Mouse (Mus musculus) myocyte (in vitro differentiated cells): ENCODE data around the gene Smim22. TPM values are rescaled to one million over a fixed set of nuclear protein-coding genes. Genes with fewer than 3 reads are reported as not detected.

Experiments used
- H3K27me3 ChIP-seq: one replicate; pipeline ENCODE4 v1.6.1; 2011; ENCODE audit not compliant: control insufficient read depth, insufficient read depth, insufficient read length
- H3K36me3 ChIP-seq: one replicate; pipeline ENCODE4 v1.6.1; 2011; ENCODE audit not compliant: control insufficient read depth, insufficient read depth
- H3K4me2 ChIP-seq: one replicate; pipeline ENCODE4 v1.6.1; 2011; ENCODE audit warnings: low read depth, control low read depth
- H3K4me3 ChIP-seq: one replicate; pipeline ENCODE4 v1.5.1; 2011; ENCODE audit warnings: mild to moderate bottlenecking, control low read depth, moderate library complexity
- H3K79me2 ChIP-seq: one replicate; pipeline ENCODE4 v1.6.1; 2011; ENCODE audit not compliant: control insufficient read depth, insufficient read depth
- H3ac ChIP-seq: one replicate; pipeline ENCODE4 v1.6.1; 2011; ENCODE audit not compliant: control insufficient read depth, insufficient read length
- CEBPB ChIP-seq: IDR thresholded peaks from 2 replicates; pipeline ENCODE4 v1.6.1; 2011; ENCODE audit warnings: mild to moderate bottlenecking, moderate library complexity; ENCODE audit not compliant: poor library complexity, insufficient read depth, severe bottlenecking
- E2F4 ChIP-seq: IDR thresholded peaks from one replicate; pipeline ENCODE4 v1.6.1; 2011; ENCODE audit warnings: mild to moderate bottlenecking, control low read depth, moderate library complexity; ENCODE audit not compliant: insufficient read depth
- MYOD1 ChIP-seq, 3 experiments: IDR thresholded peaks; one replicate each; pipeline ENCODE4 v1.6.1; 2011; ENCODE audit warnings: control low read depth in 2 of 3, low read depth in 2 of 3, mild to moderate bottlenecking in 2 of 3, moderate library complexity in 1 of 3; ENCODE audit not compliant: insufficient read length in 2 of 3, control insufficient read depth in 1 of 3
- MYOG ChIP-seq, 3 experiments: IDR thresholded peaks; one replicate each; pipeline ENCODE4 v1.6.1; 2011; ENCODE audit warnings: control low read depth in 2 of 3, low read depth in 2 of 3, mild to moderate bottlenecking in 2 of 3; ENCODE audit not compliant: insufficient read length in 2 of 3, control insufficient read depth in 1 of 3, insufficient read depth in 1 of 3
- SRF ChIP-seq: IDR thresholded peaks from one replicate; pipeline ENCODE4 v1.6.1; 2011; ENCODE audit warnings: low read depth; ENCODE audit not compliant: control insufficient read depth, insufficient read length
- TCF12 ChIP-seq: IDR thresholded peaks from one replicate; pipeline ENCODE4 v1.6.1; 2011; ENCODE audit warnings: mild to moderate bottlenecking, control low read depth; ENCODE audit not compliant: poor library complexity, insufficient read depth, severe bottlenecking
- TCF3 ChIP-seq: IDR thresholded peaks from one replicate; pipeline ENCODE4 v1.6.1; 2011; ENCODE audit warnings: low read depth, control low read depth; ENCODE audit not compliant: insufficient read length
- USF1 ChIP-seq: IDR thresholded peaks from one replicate; pipeline ENCODE4 v1.6.1; 2011; ENCODE audit warnings: low read depth, mild to moderate bottlenecking, control low read depth, moderate library complexity
- polyA plus RNA-seq: library from polyadenylated mRNA; unstranded; fragments of >200 nt; fragmentation: generic; extraction: Trizol; gene quantifications from one replicate; pipeline ENCODE4 v1.2.1, GENCODE M21; 2012; ENCODE audit warnings: missing spikeins

Gene Smim22
- polyA plus RNA-seq, 1 experiment, result 8.5 TPM

- no peaks in the 10 kb centered on the region for H3K27me3 ChIP-seq
- peak overlapping the region; percentile 47 for H3ac ChIP-seq
- no peak for TF ChIP-seq CEBPB
- TF ChIP-seq MYOD1 (IDR thresholded peaks at IDR 0.05; ENCODE audit: control insufficient read depth in 1 of 3, insufficient read length in 2 of 3, low read depth in 2 of 3), result peak in 2 of 3 experiments; percentile 4 to 47
- no peak for TF ChIP-seq SRF
- peak in 1 of 3 experiments; percentile 1 for TF ChIP-seq MYOG (IDR thresholded peaks at IDR 0.05; ENCODE audit: control insufficient read depth in 1 of 3, insufficient read depth in 1 of 3, insufficient read length in 2 of 3, low read depth in 2 of 3)
- no peak for TF ChIP-seq TCF3
- no peak for TF ChIP-seq USF1
- TF ChIP-seq TCF12, result no peak
- TF ChIP-seq E2F4, result no peak
- peak overlapping the region; percentile 94 for H3K4me3 ChIP-seq
- peaks cover 20% of the 10 kb centered on the region for H3K36me3 ChIP-seq
- peak overlapping the region; percentile 93 for H3K4me2 ChIP-seq
- H3K79me2 ChIP-seq, result peaks cover 52% of the 10 kb centered on the region
Measured at GRCm38 (mm10) chr16:5050251-5051110, 43.4 kb downstream of the Smim22 start.

Other genes with a start within 250 kb of the Smim22 start
- 44.9 TPM for gene Cdip1, start 217.0 kb upstream of the Smim22 start, polyA plus RNA-seq
- gene 4930562C15Rik, start 171.9 kb upstream of the Smim22 start, polyA plus RNA-seq, result 0.08 TPM
- 79.5 TPM for gene Ubald1, start 127.0 kb upstream of the Smim22 start, polyA plus RNA-seq
- gene Mgrn1, start 121.0 kb upstream of the Smim22 start, polyA plus RNA-seq, result 59.3 TPM
- 46.1 TPM for gene Nudt16l1, start 68.5 kb upstream of the Smim22 start, polyA plus RNA-seq
- 25.2 TPM for gene Anks3, start 43.1 kb upstream of the Smim22 start, polyA plus RNA-seq
- gene Sept12, start 9.4 kb upstream of the Smim22 start, polyA plus RNA-seq, result 0.04 TPM
- 50.5 TPM for gene Rogdi, start 6.3 kb downstream of the Smim22 start, polyA plus RNA-seq
- 37.0 TPM for gene Glyr1, start 42.6 kb downstream of the Smim22 start, polyA plus RNA-seq
- gene Ubn1, start 42.8 kb downstream of the Smim22 start, polyA plus RNA-seq, result 12.9 TPM
- 0.02 TPM for gene Ppl, start 125.1 kb downstream of the Smim22 start, polyA plus RNA-seq
- gene Sec14l5, start 139.8 kb downstream of the Smim22 start, polyA plus RNA-seq, result 0.05 TPM
- gene Nagpa, start 196.7 kb downstream of the Smim22 start, polyA plus RNA-seq, result 12.0 TPM
- 1.3 TPM for gene AU021092, start 215.0 kb downstream of the Smim22 start, polyA plus RNA-seq
- 46.8 TPM for gene Alg1, start 226.3 kb downstream of the Smim22 start, polyA plus RNA-seq
- gene Eef2kmt, start 248.7 kb downstream of the Smim22 start, polyA plus RNA-seq, result 21.0 TPM